Mouse (Mus musculus) ovary, adult 2 months (tissue): ENCODE measurements around the gene Tapt1. TPM values are rescaled to one million over a fixed set of nuclear protein-coding genes. Genes with fewer than 3 reads are reported as not detected.

Experiments used
- polyA plus RNA-seq: library from polyadenylated mRNA; depleted of rRNA; stranded (reverse); fragments of >200 nt; gene quantifications from 2 replicates; pipeline ENCODE4 v1.2.3, GENCODE M21; 2012; rRNA removed

Tapt1 gene
- polyA plus RNA-seq = 31.3 and 38.2 TPM in 2 replicates

GRCm38 (mm10) chr5:44226521-44227461, at the start of gene Tapt1:
TSS of gene Tapt1 (minus strand) at chr5:44226626.

Other genes with a start within 250 kb of the Tapt1 start
- gene Fgfbp1, start 244.8 kb downstream of the Tapt1 start, polyA plus RNA-seq = not detected in 2 replicates
- gene Prom1, start 124.6 kb downstream of the Tapt1 start, polyA plus RNA-seq = 3.9 and 6.1 TPM in 2 replicates